Mouse (Mus musculus) G1E (cell line): Measurements from ENCODE around the gene Ncam2. TPM values are rescaled to one million over a fixed set of nuclear protein-coding genes. Genes with fewer than 3 reads are reported as not detected.

Experiments
- ATAC-seq: 2 replicates; pipeline ENCODE4 v1.8.0; 2016; ENCODE audit warnings: mild to moderate bottlenecking; ENCODE audit not compliant: insufficient number of reproducible peaks, poor library complexity, low FRiP score, severe bottlenecking; ENCODE audit errors: extremely low read depth
- DNase-seq: peaks from one replicate; pipeline ENCODE4 v3.0.0; 2012; ENCODE audit warnings: low spot score
- H3K27me3 ChIP-seq: 2 replicates; pipeline ENCODE4 v1.6.1; 2012; ENCODE audit warnings: mild to moderate bottlenecking, low read length, inconsistent platforms; ENCODE audit not compliant: insufficient read depth
- H3K36me3 ChIP-seq: replicated peaks from 2 replicates; pipeline ENCODE3; 2012; ENCODE audit warnings: mild to moderate bottlenecking, inconsistent platforms
- H3K4me1 ChIP-seq: 2 replicates; pipeline ENCODE4 v1.6.1; 2012; ENCODE audit warnings: low read depth, low read length, inconsistent platforms, mixed read lengths; ENCODE audit not compliant: insufficient read depth
- H3K4me3 ChIP-seq: 2 replicates; pipeline ENCODE4 v1.5.1; 2012; ENCODE audit warnings: low read depth, mild to moderate bottlenecking, inconsistent platforms, low read length, moderate library complexity, mixed read lengths
- H3K9me3 ChIP-seq: replicated peaks from 2 replicates; pipeline ENCODE4 v1.6.1; 2012; ENCODE audit warnings: inconsistent platforms
- CTCF ChIP-seq: IDR thresholded peaks from 2 replicates; pipeline ENCODE4 v1.5.1; 2012; ENCODE audit warnings: low read depth, low read length, inconsistent platforms, mixed read lengths
- GATA1 ChIP-seq: IDR thresholded peaks from 2 replicates; pipeline ENCODE4 v1.6.1; 2012; ENCODE audit warnings: borderline replicate concordance, low read length, inconsistent platforms, mixed read lengths
- GATA2 ChIP-seq: IDR thresholded peaks from 2 replicates; pipeline ENCODE4 v1.6.1; 2012; ENCODE audit warnings: low read depth, low read length, inconsistent platforms, borderline replicate concordance
- POLR2AphosphoS5 ChIP-seq: IDR thresholded peaks from 2 replicates; pipeline ENCODE4 v1.6.1; 2012; ENCODE audit warnings: low read depth, low read length, inconsistent platforms; ENCODE audit not compliant: insufficient replicate concordance
- TAL1 ChIP-seq: conservative IDR thresholded peaks from 2 replicates; pipeline ENCODE4 v1.6.1; 2012; ENCODE audit warnings: low read depth, low read length, inconsistent platforms, mixed read lengths
- polyA plus RNA-seq: library from polyadenylated mRNA; stranded (reverse); fragments of >175 nt; gene quantifications from 2 replicates; pipeline ENCODE4 v1.2.3, GENCODE M21; 2012
- total RNA-seq, 2 experiments: library from RNA; stranded (forward) in 1 of 2; stranded (reverse) in 1 of 2; fragments of 200-1000 nt in 1 of 2; fragments of >200 nt in 1 of 2; fragmentation: Nextera tagmentation in 1 of 2; gene quantifications; 2 replicates each; pipeline ENCODE4 v1.2.3; 2014 to 2017

Gene Ncam2
- total and polyA plus RNA-seq, 3 experiments, result 0.11 TPM; not detected in 2

DNA sequence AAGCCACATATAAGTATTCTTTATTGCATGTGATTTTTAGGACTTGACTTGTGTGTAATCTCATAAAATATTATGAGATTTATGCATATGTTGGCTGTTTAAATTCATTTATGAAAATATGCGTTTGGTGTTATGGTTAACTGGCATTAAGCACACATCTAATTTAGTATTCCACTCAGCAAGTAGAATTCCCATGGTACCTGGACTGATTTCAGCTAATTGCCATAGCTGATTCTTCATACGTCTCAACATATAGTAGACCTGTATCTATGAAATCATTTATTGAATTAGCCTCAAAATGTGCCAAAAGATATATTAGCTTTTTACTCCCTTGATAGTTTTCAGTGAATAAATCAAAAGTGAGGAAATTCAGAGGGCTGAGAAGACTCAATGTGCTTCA lies 302.1 kb downstream of the Ncam2 start:
- ATAC-seq (no peak), DNase-seq (no peak)
- no peaks in the 10 kb centered on the region for H3K27me3 ChIP-seq
- H3K9me3 ChIP-seq, result no peaks in the 10 kb centered on the region
- no peak for TF ChIP-seq GATA1
- no peak for TF ChIP-seq TAL1
- no peak for TF ChIP-seq CTCF
- no peak for TF ChIP-seq POLR2AphosphoS5
- TF ChIP-seq GATA2, result no peak
- no peaks in the 10 kb centered on the region for H3K4me1 ChIP-seq
- H3K4me3 ChIP-seq, result no peak overlapping the region
- H3K36me3 ChIP-seq, result no peaks in the 10 kb centered on the region

DNA sequence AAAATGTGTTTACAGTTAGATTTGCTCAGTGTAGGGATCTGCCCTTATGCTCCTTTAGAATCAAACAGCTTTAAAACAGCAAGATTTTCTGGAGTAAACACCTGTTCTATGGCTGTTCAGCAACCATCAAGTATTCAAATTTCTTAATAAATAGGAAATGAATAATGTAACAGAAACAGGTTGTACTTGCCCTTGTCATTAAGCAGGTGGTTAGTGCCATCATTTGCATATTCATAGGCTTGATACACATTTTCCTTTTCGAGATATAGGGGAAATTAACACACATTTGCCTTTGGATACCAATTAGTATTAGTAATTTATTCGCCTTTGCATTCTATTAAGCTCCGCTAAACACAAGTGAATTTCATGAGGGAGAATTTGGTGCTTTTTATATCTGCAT lies 335.7 kb downstream of the Ncam2 start:
- Histone ChIP-seq H3K36me3 (no peaks in the 10 kb centered on the region), H3K27me3 (no peaks in the 10 kb centered on the region), H3K4me3 (no peak overlapping the region), H3K4me1 (no peaks in the 10 kb centered on the region), H3K9me3 (no peaks in the 10 kb centered on the region)
- TF ChIP-seq POLR2AphosphoS5 (no peak), GATA2 (no peak), TAL1 (no peak), CTCF (no peak), GATA1 (no peak)
- DNase-seq (no peak), ATAC-seq (no peak)

DNA sequence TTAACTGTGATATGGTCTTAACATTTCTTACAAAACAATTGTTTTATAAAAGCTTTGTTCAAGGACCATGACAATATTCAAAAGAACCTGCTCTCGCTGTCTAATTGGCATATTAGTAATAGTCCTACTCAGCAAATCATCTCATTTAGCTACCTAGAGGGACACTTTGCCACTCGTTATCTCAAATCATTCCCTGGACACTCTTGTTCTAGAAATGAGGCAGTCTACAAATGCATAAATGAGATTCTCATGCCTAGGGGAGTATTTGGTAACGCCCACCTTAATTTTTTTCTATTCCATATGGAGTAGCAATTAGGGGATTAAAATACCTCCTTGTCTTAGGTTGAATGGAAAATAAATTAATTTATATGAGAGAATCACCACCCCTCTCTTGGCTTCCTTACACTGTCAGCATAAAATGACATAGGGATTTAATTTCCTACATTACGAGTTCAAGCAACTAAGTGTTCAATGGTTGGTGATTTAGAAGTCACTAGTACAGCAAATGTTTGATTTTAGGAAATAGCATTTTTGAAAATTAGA lies 387.1 kb downstream of the Ncam2 start:
- ATAC-seq (no peak), DNase-seq (no peak)
- Histone ChIP-seq H3K27me3 (no peaks in the 10 kb centered on the region), H3K36me3 (no peaks in the 10 kb centered on the region), H3K4me1 (no peaks in the 10 kb centered on the region), H3K4me3 (no peak overlapping the region), H3K9me3 (no peaks in the 10 kb centered on the region)
- TF ChIP-seq CTCF, result no peak
- no peak for TF ChIP-seq TAL1
- TF ChIP-seq GATA2, result no peak
- TF ChIP-seq POLR2AphosphoS5, result no peak
- no peak for TF ChIP-seq GATA1

DNA sequence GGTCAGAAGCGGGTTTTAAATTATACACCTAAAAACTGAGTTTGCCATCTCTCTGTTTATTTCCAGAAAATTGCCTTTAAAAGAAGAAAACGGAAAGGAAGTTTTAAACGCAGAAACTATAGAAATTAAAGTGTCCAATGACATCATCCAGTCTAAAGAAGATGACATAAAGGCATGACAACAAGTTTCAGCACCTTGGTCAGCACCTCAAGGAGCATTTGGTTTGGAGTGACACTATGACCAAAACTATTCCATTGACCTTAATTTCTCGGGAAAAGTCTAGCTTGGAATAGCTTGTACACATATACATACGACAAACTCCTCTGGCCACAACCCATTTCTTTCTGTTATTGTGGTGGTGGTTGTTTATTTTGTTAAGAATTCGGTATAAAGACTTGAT lies 422.8 kb downstream of the Ncam2 start:
- ATAC-seq (peak; percentile 49; the same call in 1 of the 2 replicates), DNase-seq (no peak)
- Histone ChIP-seq H3K9me3 (no peaks in the 10 kb centered on the region), H3K27me3 (no peaks in the 10 kb centered on the region), H3K4me1 (no peaks in the 10 kb centered on the region), H3K4me3 (no peak overlapping the region), H3K36me3 (no peaks in the 10 kb centered on the region)
- TF ChIP-seq TAL1 (no peak), GATA2 (no peak), GATA1 (no peak), POLR2AphosphoS5 (no peak), CTCF (no peak)

DNA sequence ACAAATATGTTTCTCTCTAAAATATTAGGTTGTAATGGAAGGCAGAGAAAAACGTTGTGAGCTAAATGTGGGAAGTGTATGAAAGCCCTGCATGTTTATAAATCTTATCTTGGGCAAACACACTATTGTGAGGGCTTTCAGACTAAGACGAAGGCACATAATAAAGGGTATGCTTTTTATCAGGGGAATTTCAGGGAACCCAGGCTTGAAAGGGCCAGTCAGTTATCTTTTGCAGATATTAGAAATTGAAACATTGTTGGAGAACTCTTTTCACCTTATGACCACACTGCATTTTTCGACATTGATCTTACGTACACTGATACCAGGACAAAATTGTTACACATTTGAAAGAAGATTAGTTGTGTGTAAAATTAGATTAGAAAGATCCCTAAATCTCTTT lies 423.3 kb downstream of the Ncam2 start:
- Histone ChIP-seq H3K9me3 (no peaks in the 10 kb centered on the region), H3K36me3 (no peaks in the 10 kb centered on the region), H3K4me1 (no peaks in the 10 kb centered on the region), H3K4me3 (no peak overlapping the region), H3K27me3 (no peaks in the 10 kb centered on the region)
- DNase-seq (no peak), ATAC-seq (no peak)
- TF ChIP-seq CTCF, result no peak
- TF ChIP-seq GATA1, result no peak
- TF ChIP-seq TAL1, result no peak
- TF ChIP-seq POLR2AphosphoS5, result no peak
- no peak for TF ChIP-seq GATA2

DNA sequence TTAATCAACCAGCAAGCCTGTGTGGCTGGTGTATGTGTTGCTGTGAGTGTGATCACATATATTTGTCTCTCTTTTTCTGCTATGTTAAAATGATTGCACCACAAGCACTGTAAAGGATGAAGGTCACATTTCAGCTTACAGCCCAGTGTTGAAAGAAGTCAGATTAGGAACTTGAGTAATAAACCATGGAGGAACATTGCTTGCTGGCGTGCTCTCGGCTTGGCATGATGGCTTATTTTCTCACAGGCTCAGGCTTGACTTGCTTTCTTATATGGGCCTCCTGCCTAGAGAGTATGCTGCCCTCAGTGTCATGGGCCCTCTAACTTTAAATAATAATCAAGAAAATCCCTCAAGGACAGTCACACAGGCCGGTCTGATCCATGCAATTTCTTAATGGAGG lies 449.8 kb downstream of the Ncam2 start:
- Histone ChIP-seq H3K4me3 (no peak overlapping the region), H3K4me1 (no peaks in the 10 kb centered on the region)
- DNase-seq, result no peak

More for the DNA sequence above, 449.8 kb downstream of the Ncam2 start:
- no peak for ATAC-seq
- no peaks in the 10 kb centered on the region for H3K27me3 ChIP-seq
- no peaks in the 10 kb centered on the region for H3K9me3 ChIP-seq
- H3K36me3 ChIP-seq, result no peaks in the 10 kb centered on the region
- TF ChIP-seq POLR2AphosphoS5 (no peak), TAL1 (no peak), GATA1 (no peak), GATA2 (no peak), CTCF (no peak)
